ENCODE assay signal across 12 mouse cellular contexts in the genomic region with DNA sequence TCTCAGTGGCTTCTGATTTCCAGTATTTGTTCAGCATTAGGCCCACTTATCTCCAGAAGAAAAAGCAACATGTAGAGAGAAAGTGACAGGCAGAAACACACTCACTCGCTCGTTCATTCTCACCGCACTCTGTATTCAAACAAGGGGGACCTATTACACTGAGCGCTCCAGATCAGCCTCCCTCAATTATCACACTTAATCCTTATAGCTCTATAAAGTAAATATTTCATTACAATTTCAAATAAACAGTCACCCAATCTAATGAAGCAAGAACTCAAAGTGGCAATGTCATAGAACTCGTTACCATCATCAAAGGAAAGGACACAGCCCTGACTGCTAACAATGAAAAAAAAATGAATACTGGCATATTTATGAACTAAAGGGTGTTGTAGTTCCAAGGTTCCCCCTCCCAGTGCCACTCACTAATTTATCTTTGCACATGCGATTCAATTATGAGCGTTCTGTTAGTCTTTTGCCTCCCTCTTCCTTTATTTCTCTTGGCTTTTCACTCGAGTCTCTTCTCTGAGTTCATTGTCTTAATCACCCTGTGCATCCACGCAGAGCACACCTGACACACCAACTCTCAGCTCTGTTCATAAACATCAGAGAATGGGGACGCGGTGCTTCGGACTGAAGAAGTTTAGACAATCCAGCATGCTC.
DNase-seq lines count a peak whose midpoint lies in the region; ATAC-seq and TF ChIP-seq lines count a peak whose summit lies in the region.
"Had no signal": no experiment of that assay in that cellular context is flagged by ENCODE, and none has a peak within 500 bp of the region (broad histone marks: within the 10 kb centered on the region; RNA-seq: fewer than 3 reads in every experiment).

No protein-coding gene starts in this region.

- intact Hi-C loops in heart, postnatal 36 days (cut with DNase I), result no loop called here
- intact Hi-C loops in left cerebral cortex, adult 2 months (cut with DNase I), result no loop called here

- 0 out of 2 replicates have a peak overlapping the region, but pooled peaks have one; percentile 41 for H3K9ac ChIP-seq in heart, embryonic 12.5 days
- H3K9ac ChIP-seq in midbrain, embryonic 15.5 days, result no peak overlapping the region
- H3K9ac ChIP-seq: liver, postnatal 0 days had no signal

- H3K27me3 ChIP-seq in heart, embryonic 12.5 days (replicated peaks), result no peaks in the 10 kb centered on the region
- H3K27me3 ChIP-seq in hindbrain, embryonic 10.5 days (ENCODE audit: insufficient read depth, poor library complexity, severe bottlenecking), result no peaks in the 10 kb centered on the region
- no peaks in the 10 kb centered on the region for H3K27me3 ChIP-seq in midbrain, embryonic 15.5 days (replicated peaks)

- peak overlapping the region; percentile 57; the same call in 1 of the 2 replicates for H3K27ac ChIP-seq in heart, embryonic 12.5 days (ENCODE audit: poor library complexity, severe bottlenecking)
- peak overlapping the region; percentile 81 for H3K27ac ChIP-seq in hindbrain, embryonic 10.5 days
- H3K27ac ChIP-seq in midbrain, embryonic 15.5 days, result peak overlapping the region; percentile 66
- H3K27ac ChIP-seq in left cerebral cortex, adult 2 months, result no peak overlapping the region

- H3K4me1 ChIP-seq in heart, embryonic 12.5 days (replicated peaks), result peaks cover 17% of the 10 kb centered on the region
- H3K4me1 ChIP-seq in hindbrain, embryonic 10.5 days (replicated peaks), result peaks cover 42% of the 10 kb centered on the region
- peaks cover 23% of the 10 kb centered on the region for H3K4me1 ChIP-seq in midbrain, embryonic 15.5 days

- peak overlapping the region; percentile 33 for H3K4me2 ChIP-seq in heart, embryonic 12.5 days
- peak overlapping the region; percentile 47 for H3K4me2 ChIP-seq in midbrain, embryonic 15.5 days

- WGBS in heart, embryonic 12.5 days, result 71% methylated on average over 12 of the region's 12 CpGs
- 54% methylated on average over 12 of the region's 12 CpGs for WGBS in hindbrain, embryonic 10.5 days
- 12% methylated on average over 12 of the region's 12 CpGs for WGBS in midbrain, embryonic 15.5 days

- H3K9me3 ChIP-seq in heart, embryonic 12.5 days (replicated peaks), result no peaks in the 10 kb centered on the region
- no peaks in the 10 kb centered on the region for H3K9me3 ChIP-seq in hindbrain, embryonic 10.5 days
- H3K9me3 ChIP-seq in midbrain, embryonic 15.5 days, result no peaks in the 10 kb centered on the region

- peak overlapping the region; percentile 22; the same call in 1 of the 2 replicates for H3K4me3 ChIP-seq in heart, embryonic 12.5 days
- peak overlapping the region; percentile 12; the same call in 1 of the 2 replicates for H3K4me3 ChIP-seq in hindbrain, embryonic 10.5 days
- peak overlapping the region; percentile 27 for H3K4me3 ChIP-seq in midbrain, embryonic 15.5 days
- H3K4me3 ChIP-seq in left cerebral cortex, adult 2 months, result no peak overlapping the region

- no peak for ATAC-seq in heart, embryonic 12.5 days (ENCODE audit: insufficient number of reproducible peaks, low FRiP score)
- peak; percentile 86 for ATAC-seq in midbrain, embryonic 15.5 days (replicated peaks)
- ATAC-seq in erythroid progenitor cell, adult 5-6 weeks (replicated peaks; ENCODE audit: low FRiP score, poor library complexity, severe bottlenecking), result no peak
- ATAC-seq: liver, postnatal 0 days had no signal

- no peak for TF ChIP-seq CTCF in left cerebral cortex, adult 2 months (IDR thresholded peaks at IDR 0.05)

- no peaks in the 10 kb centered on the region for H3K36me3 ChIP-seq in heart, embryonic 12.5 days
- no peaks in the 10 kb centered on the region for H3K36me3 ChIP-seq in hindbrain, embryonic 10.5 days
- no peaks in the 10 kb centered on the region for H3K36me3 ChIP-seq in midbrain, embryonic 15.5 days (replicated peaks)

- DNase-seq in heart, postnatal 36 days, result no peak
- peak; percentile 30 for DNase-seq in Muller cell, postnatal 12 days (ENCODE audit: inconsistent ontology term)
- DNase-seq in hindbrain, embryonic 10.5 days (ENCODE audit: low spot score), result no peak
- DNase-seq in adrenal gland, adult 18-20 months (ENCODE audit: low spot score in 2 of 2), result no peak
- no peak for DNase-seq in left cerebral cortex, adult 2 months (ENCODE audit: extremely low spot score in 1 of 2, low spot score in 2 of 2)
- DNase-seq: adrenal gland, postnatal 14 days; heart, adult 11 months; kidney, postnatal 10 days; liver, postnatal 0 days had no signal
